Mouse (Mus musculus) forebrain, embryonic 13.5 days (tissue): ENCODE data around the gene Krcc1. TPM values are rescaled to one million over a fixed set of nuclear protein-coding genes. Genes with fewer than 3 reads are reported as not detected.

ENCODE experiments used
- microRNA-seq: library from miRNA; unstranded; fragments of <30 nt; microRNA quantifications from one replicate; pipeline ENCODE4, GENCODE M21; 2016
- polyA plus RNA-seq: library from polyadenylated mRNA; unstranded; fragments of >200 nt; fragmentation: Nextera tagmentation; extraction: Ambion mirVana; gene quantifications from 2 replicates; pipeline ENCODE4 v1.2.1, GENCODE M21; 2015

Krcc1 gene
- polyA plus RNA-seq, 1 experiment from 2014 or later = 24.3 TPM

Small RNAs within 50 kb of the gene (microRNA-seq; reads per million reads assigned to microRNA genes)
- gene Mir8112 = 23.9 reads per million, percentile 32 among the genes with 10 or more reads in this experiment

Other genes with a start within 250 kb of the Krcc1 start
- gene Thnsl2, start 127.2 kb upstream of the Krcc1 start, polyA plus RNA-seq = 2.9 and 4.6 TPM in 2 replicates
- gene Fabp1, start 71.8 kb upstream of the Krcc1 start, polyA plus RNA-seq = not detected in 2 replicates
- 0.05 and 0.98 TPM in 2 replicates for gene Smyd1, start 50.6 kb downstream of the Krcc1 start, polyA plus RNA-seq
- gene Cd8b1, start 51.1 kb downstream of the Krcc1 start, polyA plus RNA-seq = 0.14 TPM in 1 of 2 replicates, not detected in the other
- gene Cd8a, start 101.8 kb downstream of the Krcc1 start, polyA plus RNA-seq = not detected in 2 replicates
- gene Rmnd5a, start 169.0 kb downstream of the Krcc1 start, polyA plus RNA-seq = 6.8 and 9.0 TPM in 2 replicates
- 16.9 and 18.8 TPM in 2 replicates for gene Rnf103, start 222.2 kb downstream of the Krcc1 start, polyA plus RNA-seq